Mouse (Mus musculus) heart, postnatal 0 days (tissue): ENCODE measurements around the gene Bpifa6.

Source experiments
- CTCF ChIP-seq: IDR thresholded peaks from 2 replicates; pipeline ENCODE4 v1.5.1; 2016; ENCODE audit warnings: antibody characterized with exemption, control low read depth, low read depth
- EP300 ChIP-seq: IDR thresholded peaks from 2 replicates; pipeline ENCODE4 v1.6.1; 2016; ENCODE audit warnings: antibody characterized with exemption, low read depth

- no peak for TF ChIP-seq CTCF
- TF ChIP-seq EP300, result no peak
Observed at GRCm38 (mm10) chr2:153937843-153938242, 36.9 kb upstream of the Bpifa6 start, which contains the start of gene Bpifb4.
